Mouse (Mus musculus) ES-Bruce4 (cell line): Measurements from ENCODE around the gene Ttc39b. TPM values are rescaled to one million over a fixed set of nuclear protein-coding genes. Genes with fewer than 3 reads are reported as not detected.

Source experiments
- H3K27ac ChIP-seq: 2 replicates; pipeline ENCODE4 v1.5.1; 2012; ENCODE audit warnings: low read length, inconsistent platforms; ENCODE audit not compliant: insufficient read depth
- H3K27me3 ChIP-seq: 2 replicates; pipeline ENCODE4 v1.6.1; 2012; ENCODE audit warnings: mild to moderate bottlenecking, low read length, inconsistent platforms; ENCODE audit not compliant: control insufficient read depth, poor library complexity, insufficient read depth, severe bottlenecking
- H3K36me3 ChIP-seq: 2 replicates; pipeline ENCODE4 v1.6.1; 2012; ENCODE audit warnings: inconsistent platforms, mild to moderate bottlenecking, low read length, moderate library complexity; ENCODE audit not compliant: control insufficient read depth, poor library complexity, insufficient read depth, severe bottlenecking
- H3K4me1 ChIP-seq: one replicate; pipeline ENCODE4 v1.8.1; 2011; ENCODE audit warnings: low read length; ENCODE audit not compliant: control insufficient read depth, insufficient read depth
- H3K4me3 ChIP-seq: 2 replicates; pipeline ENCODE4 v1.5.1; 2011; ENCODE audit warnings: low read depth, mild to moderate bottlenecking, low read length
- H3K9ac ChIP-seq: 2 replicates; pipeline ENCODE4 v1.6.1; 2012; ENCODE audit warnings: low read depth, mild to moderate bottlenecking, inconsistent platforms; ENCODE audit not compliant: poor library complexity, severe bottlenecking
- H3K9me3 ChIP-seq: replicated peaks from 2 replicates; pipeline ENCODE4 v1.6.1; 2012; ENCODE audit warnings: mild to moderate bottlenecking, low read length, inconsistent platforms; ENCODE audit not compliant: control insufficient read depth, poor library complexity, insufficient read depth, severe bottlenecking
- CTCF ChIP-seq: IDR thresholded peaks from one replicate; pipeline ENCODE4 v1.8.1; 2011; ENCODE audit warnings: low read depth, low read length
- EP300 ChIP-seq: IDR thresholded peaks from 2 replicates; pipeline ENCODE4 v1.6.1; 2011; ENCODE audit warnings: low read depth, low read length; ENCODE audit not compliant: insufficient read depth
- POLR2A ChIP-seq: IDR thresholded peaks from one replicate; pipeline ENCODE4 v1.8.1; 2011; ENCODE audit warnings: low read length; ENCODE audit not compliant: insufficient read depth
- polyA plus RNA-seq: library from polyadenylated mRNA; stranded (reverse); fragments of >200 nt; gene quantifications from 2 replicates; pipeline ENCODE4 v1.2.4, GENCODE M21; 2011; ENCODE audit warnings: low read depth; ENCODE audit not compliant: missing spikeins, insufficient read depth, insufficient read length

Gene Ttc39b
- polyA plus RNA-seq, 1 experiment = 48.9 TPM

- Histone ChIP-seq H3K9ac (no peak overlapping the region), H3K27me3 (no peaks in the 10 kb centered on the region), H3K36me3 (no peaks in the 10 kb centered on the region), H3K9me3 (no peaks in the 10 kb centered on the region), H3K4me1 (no peaks in the 10 kb centered on the region), H3K4me3 (no peak overlapping the region), H3K27ac (no peak overlapping the region)
- TF ChIP-seq EP300 = no peak
- no peak for TF ChIP-seq POLR2A
- TF ChIP-seq CTCF = peak; percentile 23
These were observed 13.7 kb upstream of the Ttc39b start for GRCm38 (mm10) chr4:83337717-83338116.

- H3K4me3 ChIP-seq = peak overlapping the region; percentile 16; the same call in 1 of the 2 replicates
- no peaks in the 10 kb centered on the region for H3K9me3 ChIP-seq
- TF ChIP-seq CTCF = no peak
- peak; percentile 97 for TF ChIP-seq EP300
- TF ChIP-seq POLR2A = no peak
- H3K9ac ChIP-seq = peak overlapping the region; percentile 9; the same call in 1 of the 2 replicates
- H3K27me3 ChIP-seq = no peaks in the 10 kb centered on the region
- H3K4me1 ChIP-seq = peaks cover 12% of the 10 kb centered on the region
- H3K36me3 ChIP-seq = no peaks in the 10 kb centered on the region
- peak overlapping the region; percentile 96 for H3K27ac ChIP-seq
These were observed 6.3 kb upstream of the Ttc39b start for GRCm38 (mm10) chr4:83330369-83330768.

- Histone ChIP-seq H3K36me3 (no peaks in the 10 kb centered on the region), H3K27ac (peak overlapping the region; percentile 96), H3K4me3 (no peak overlapping the region), H3K4me1 (peaks cover 13% of the 10 kb centered on the region), H3K27me3 (no peaks in the 10 kb centered on the region), H3K9ac (no peak overlapping the region; the same call in 1 of the 2 replicates), H3K9me3 (no peaks in the 10 kb centered on the region)
- TF ChIP-seq POLR2A (no peak), EP300 (peak; percentile 99), CTCF (no peak)
These were observed 5.6 kb upstream of the Ttc39b start for GRCm38 (mm10) chr4:83329615-83330014.

GRCm38 (mm10) chr4:83328026-83328945 lies 4.2 kb upstream of the Ttc39b start:
- H3K36me3 ChIP-seq = no peaks in the 10 kb centered on the region
- no peaks in the 10 kb centered on the region for H3K9me3 ChIP-seq
- no peak overlapping the region for H3K9ac ChIP-seq
- no peaks in the 10 kb centered on the region for H3K27me3 ChIP-seq
- no peak overlapping the region for H3K4me3 ChIP-seq
- TF ChIP-seq EP300 (peak; percentile 68; the same call in 1 of the 2 replicates), CTCF (no peak), POLR2A (no peak)
- H3K4me1 ChIP-seq = peaks cover 13% of the 10 kb centered on the region
- H3K27ac ChIP-seq = peak overlapping the region; percentile 93

GRCm38 (mm10) chr4:83327526-83327925 lies 3.5 kb upstream of the Ttc39b start:
- no peak for TF ChIP-seq POLR2A
- no peak for TF ChIP-seq CTCF
- TF ChIP-seq EP300 = no peak
- H3K4me1 ChIP-seq = peaks cover 13% of the 10 kb centered on the region
- H3K27me3 ChIP-seq = no peaks in the 10 kb centered on the region
- H3K9me3 ChIP-seq = no peaks in the 10 kb centered on the region
- H3K36me3 ChIP-seq = no peaks in the 10 kb centered on the region
- H3K9ac ChIP-seq = no peak overlapping the region
- H3K27ac ChIP-seq = peak overlapping the region; percentile 93
- no peak overlapping the region for H3K4me3 ChIP-seq

GRCm38 (mm10) chr4:83325366-83325765 lies 1.3 kb upstream of the Ttc39b start:
- no peak for TF ChIP-seq CTCF
- TF ChIP-seq POLR2A = no peak
- no peak for TF ChIP-seq EP300

More at GRCm38 (mm10) chr4:83325366-83325765, 1.3 kb upstream of the Ttc39b start:
- H3K9ac ChIP-seq = 0 out of 2 replicates have a peak overlapping the region, but pooled peaks have one; percentile 25
- H3K27ac ChIP-seq = peak overlapping the region; percentile 36; the same call in 1 of the 2 replicates
- no peaks in the 10 kb centered on the region for H3K36me3 ChIP-seq
- H3K27me3 ChIP-seq = no peaks in the 10 kb centered on the region
- H3K4me1 ChIP-seq = peaks cover 11% of the 10 kb centered on the region
- no peak overlapping the region for H3K4me3 ChIP-seq
- H3K9me3 ChIP-seq = no peaks in the 10 kb centered on the region
